In genomic region chr13:112173973-112174372, GRCm38 (mm10) we compare ENCODE assay signal across 23 mouse cellular contexts.
DNase-seq lines count a peak whose midpoint lies in the region; ATAC-seq lines count a peak whose summit lies in the region.
"Had no signal": no experiment of that assay in that cellular context is flagged by ENCODE, and none has a peak within 500 bp of the region (broad histone marks: within the 10 kb centered on the region; RNA-seq: fewer than 3 reads in every experiment).

No protein-coding gene starts in this region.

- no peak overlapping the region for H3K4me3 ChIP-seq in intestine, embryonic 15.5 days (replicated peaks)

- no peak overlapping the region for H3K27ac ChIP-seq in intestine, embryonic 15.5 days

- no peak overlapping the region for H3K9ac ChIP-seq in intestine, embryonic 15.5 days

- no peaks in the 10 kb centered on the region for H3K4me1 ChIP-seq in intestine, embryonic 15.5 days (replicated peaks)

- no peaks in the 10 kb centered on the region for H3K36me3 ChIP-seq in intestine, embryonic 15.5 days
- H3K36me3 ChIP-seq: G1E had no signal

- H3K9me3 ChIP-seq in intestine, embryonic 15.5 days, result no peaks in the 10 kb centered on the region
- H3K9me3 ChIP-seq: G1E had no signal

- 63% methylated on average over 8 of the region's 8 CpGs for WGBS in intestine, embryonic 15.5 days

- no peak overlapping the region for H3K4me2 ChIP-seq in intestine, embryonic 15.5 days (replicated peaks)

- no peaks in the 10 kb centered on the region for H3K27me3 ChIP-seq in intestine, embryonic 15.5 days (replicated peaks)
- H3K27me3 ChIP-seq: CH12.LX, Patski had no signal

- peak; percentile 51 for ATAC-seq in granulocyte monocyte progenitor cell, adult 5-6 weeks (replicated peaks; ENCODE audit: poor library complexity, severe bottlenecking)
- ATAC-seq in megakaryocyte, adult 5-6 weeks (ENCODE audit: poor library complexity, severe bottlenecking), result 0 out of 2 replicates have a peak, but pooled peaks have one; percentile 20
- peak; percentile 46 for ATAC-seq in megakaryocyte progenitor cell, adult 5-6 weeks (replicated peaks; ENCODE audit: poor library complexity)
- ATAC-seq in intestine, embryonic 15.5 days, result no peak
- ATAC-seq: activated CD4-positive, CD25-positive, alpha-beta regulatory T cell, adult 4 months; CD4-positive, CD25-positive, alpha-beta regulatory T cell, adult 4 months; Patski had no signal

- peak; percentile 66 for DNase-seq in heart, adult 11 months
- DNase-seq in heart, adult 9 months (ENCODE audit: low spot score in 2 of 2), result no peak
- no peak for DNase-seq in Muller cell, postnatal 12 days (ENCODE audit: inconsistent ontology term)
- no peak for DNase-seq in frontal cortex, adult 2 months (ENCODE audit: extremely low spot score in 1 of 2, low spot score in 1 of 2)
- DNase-seq: adrenal gland, adult 2 months; adrenal gland, adult 8-10 months; adrenal gland, postnatal 10 days; adrenal gland, postnatal 14 days; adrenal gland, postnatal 25 days; adrenal gland, postnatal 36 days; B cell, adult 2 months; cerebellum, adult 11 months; cerebellum, adult 11-12 months; cerebellum, adult 18-20 months had no signal
